Mouse (Mus musculus): ENCODE data around the gene Elmsan1. TPM values are rescaled to one million over a fixed set of nuclear protein-coding genes. Genes with fewer than 3 reads are reported as not detected.

Elmsan1 gene
- polyA plus RNA-seq, 1 experiment from 2014 or later = 9.4 TPM

DNA sequence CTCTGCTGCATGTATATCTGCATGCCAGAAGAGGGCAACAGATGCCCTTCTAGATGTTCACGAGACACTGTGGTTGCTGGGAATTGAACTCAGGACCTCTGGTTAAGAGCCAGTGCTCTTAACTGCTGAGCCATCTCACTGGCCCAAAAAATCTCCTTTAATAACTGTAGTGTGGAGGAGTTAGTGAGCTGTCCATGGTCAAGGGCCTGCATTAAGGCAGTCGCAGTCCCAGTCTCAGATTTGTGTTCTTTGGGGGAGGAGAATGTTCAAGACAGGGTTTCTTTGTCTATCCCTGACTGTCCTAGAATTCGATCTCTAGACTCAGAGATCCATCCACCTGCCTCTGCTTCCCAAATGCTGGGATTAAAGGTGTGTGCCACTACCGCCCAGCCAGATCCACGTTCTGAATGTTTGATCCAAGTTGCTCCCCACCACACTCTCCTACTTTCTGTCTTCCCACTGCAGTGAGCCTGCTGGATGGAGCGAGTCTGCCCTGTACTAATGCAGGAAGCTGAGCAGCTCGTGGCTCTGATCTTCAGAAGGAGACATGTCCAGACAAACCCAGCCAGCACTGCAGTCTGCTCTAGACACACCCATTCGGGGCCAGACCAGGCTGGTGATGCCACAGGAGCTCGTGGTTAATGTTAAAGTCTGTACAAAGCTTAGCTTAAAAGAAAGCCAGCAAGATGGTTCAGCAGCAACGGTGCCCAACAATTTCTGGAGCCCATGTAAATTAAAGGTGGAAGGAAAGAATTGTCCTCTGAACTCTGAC is 17.5 kb upstream of the Elmsan1 start:
- H3K4me2 ChIP-seq (ENCODE audit: low read depth, low read length) = no peak overlapping the region
- no peaks in the 10 kb centered on the region for H3K4me1 ChIP-seq (ENCODE audit: control insufficient read depth, insufficient read depth, low read length)
- H3K36me3 ChIP-seq (ENCODE audit: control insufficient read depth, insufficient read depth, low read length) = no peaks in the 10 kb centered on the region
- 0 out of 2 replicates have a peak overlapping the region, but pooled peaks have one; percentile 49 for H3K27ac ChIP-seq (ENCODE audit: low read length)
- H3K27me3 ChIP-seq (ENCODE audit: control insufficient read depth, insufficient read depth, low read length) = no peaks in the 10 kb centered on the region
- no peak overlapping the region for H3K4me3 ChIP-seq (replicated peaks; ENCODE audit: low read length)
- H3K9me3 ChIP-seq (replicated peaks; ENCODE audit: control insufficient read depth, low read length) = no peaks in the 10 kb centered on the region
- 71% methylated on average over 10 of the region's 10 CpGs for WGBS
- no peak overlapping the region for H3K9ac ChIP-seq (ENCODE audit: low read length)
- no peak for ATAC-seq (ENCODE audit: insufficient read depth, low FRiP score)

DNA sequence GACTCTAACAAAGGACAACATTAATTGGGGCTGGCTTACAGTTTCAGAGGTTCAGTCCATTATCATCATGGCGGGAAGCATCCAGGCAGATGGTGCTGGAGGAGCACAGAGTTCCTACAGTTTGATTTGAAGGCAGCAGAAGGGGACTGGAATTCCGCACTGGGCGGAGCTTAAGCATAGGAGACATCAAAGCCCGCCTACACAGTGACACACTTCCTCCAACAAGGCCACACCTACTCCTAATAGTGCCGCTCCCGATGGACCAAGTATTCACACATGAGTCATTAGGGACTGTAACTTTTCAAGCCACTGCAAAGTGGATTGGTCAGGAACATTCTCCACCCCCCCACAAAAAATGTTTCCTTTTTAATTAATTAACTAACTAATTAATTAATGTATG is 16.9 kb upstream of the Elmsan1 start:
- WGBS = 89% methylated on average over 6 of the region's 6 CpGs
- no peak overlapping the region for H3K27ac ChIP-seq (ENCODE audit: low read length)
- no peak overlapping the region for H3K4me3 ChIP-seq (replicated peaks; ENCODE audit: low read length)
- H3K9me3 ChIP-seq (replicated peaks; ENCODE audit: control insufficient read depth, low read length) = no peaks in the 10 kb centered on the region
- H3K36me3 ChIP-seq (ENCODE audit: control insufficient read depth, insufficient read depth, low read length) = no peaks in the 10 kb centered on the region
- H3K9ac ChIP-seq (ENCODE audit: low read length) = no peak overlapping the region
- no peaks in the 10 kb centered on the region for H3K27me3 ChIP-seq (ENCODE audit: control insufficient read depth, insufficient read depth, low read length)
- no peaks in the 10 kb centered on the region for H3K4me1 ChIP-seq (ENCODE audit: control insufficient read depth, insufficient read depth, low read length)
- no peak for ATAC-seq (ENCODE audit: insufficient read depth, low FRiP score)
- H3K4me2 ChIP-seq (ENCODE audit: low read depth, low read length) = no peak overlapping the region

DNA sequence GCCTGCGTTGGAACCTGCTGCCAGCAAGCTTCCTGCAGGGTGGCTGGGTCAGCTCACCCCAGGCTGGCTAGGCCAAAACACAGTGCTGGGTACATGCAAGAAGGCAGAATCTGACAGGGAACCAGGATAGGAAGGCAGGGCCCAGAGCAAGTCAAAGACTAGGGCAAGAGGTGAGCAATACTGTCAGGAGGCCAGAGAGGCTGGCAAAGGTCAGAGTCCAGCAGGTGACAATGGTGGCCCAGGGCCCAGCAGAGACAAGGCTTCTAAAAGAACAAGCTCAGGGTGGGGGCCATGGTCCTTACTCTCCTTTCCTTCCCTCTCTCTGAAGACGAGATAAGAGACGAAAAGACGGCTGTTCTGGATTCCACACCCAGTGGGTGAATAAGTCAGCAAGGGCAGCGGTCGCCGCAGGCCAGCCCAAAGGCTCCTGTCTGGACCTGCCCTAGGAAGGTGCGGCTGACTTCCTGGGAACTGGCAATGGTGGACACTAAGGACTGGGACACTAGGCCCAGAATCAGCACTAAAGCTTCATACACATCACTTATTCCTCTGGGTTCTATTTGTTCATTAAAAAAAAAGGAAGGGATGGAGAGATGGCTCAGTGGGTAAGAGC is 14.9 kb upstream of the Elmsan1 start:
- H3K9me3 ChIP-seq (replicated peaks; ENCODE audit: control insufficient read depth, low read length) = no peaks in the 10 kb centered on the region
- H3K27ac ChIP-seq (ENCODE audit: low read length) = peak overlapping the region; percentile 35; the same call in 1 of the 2 replicates
- ATAC-seq (ENCODE audit: insufficient read depth, low FRiP score) = peak; percentile 47; the same call in 1 of the 2 replicates
- WGBS = 65% methylated on average over 8 of the region's 8 CpGs
- H3K4me1 ChIP-seq (ENCODE audit: control insufficient read depth, insufficient read depth, low read length) = no peaks in the 10 kb centered on the region
- no peak overlapping the region for H3K9ac ChIP-seq (ENCODE audit: low read length)
- H3K27me3 ChIP-seq (ENCODE audit: control insufficient read depth, insufficient read depth, low read length) = no peaks in the 10 kb centered on the region
- H3K4me3 ChIP-seq (replicated peaks; ENCODE audit: low read length) = no peak overlapping the region
- no peak overlapping the region for H3K4me2 ChIP-seq (ENCODE audit: low read depth, low read length)
- H3K36me3 ChIP-seq (ENCODE audit: control insufficient read depth, insufficient read depth, low read length) = no peaks in the 10 kb centered on the region

DNA sequence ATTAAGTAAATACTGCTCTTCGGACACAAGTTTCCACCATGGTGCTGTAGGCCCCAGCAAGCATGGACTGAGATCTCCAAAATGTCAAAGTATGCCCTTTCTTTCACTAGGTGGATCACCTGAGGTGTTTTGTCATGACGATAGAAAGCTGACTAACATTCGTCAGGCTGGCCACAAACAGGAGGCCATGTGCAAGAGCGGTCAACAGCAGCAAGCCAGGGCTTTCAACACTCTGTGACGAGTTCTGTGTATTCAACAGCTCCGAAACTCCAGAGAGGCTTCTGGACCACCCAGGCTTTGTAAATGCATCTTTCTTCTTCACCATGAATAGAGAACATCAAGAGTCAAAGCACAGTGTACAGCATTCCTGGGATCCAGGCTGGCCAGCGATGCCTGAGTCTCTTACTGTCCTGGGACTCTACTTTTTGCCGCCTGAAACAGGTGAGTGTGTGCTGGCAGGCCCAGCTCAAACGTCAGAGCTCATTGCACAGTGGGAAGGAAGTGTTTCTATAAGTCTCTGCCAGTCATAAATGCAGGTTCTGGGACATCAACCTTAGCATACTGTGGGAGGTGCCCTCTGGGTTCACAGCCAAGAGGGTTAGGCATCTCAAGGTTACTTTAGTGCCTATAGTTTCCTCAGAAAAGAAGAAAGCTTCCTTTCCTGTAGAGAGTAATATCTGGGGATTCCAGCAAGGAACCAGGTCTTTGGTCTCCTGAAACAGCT is 7.6 kb upstream of the Elmsan1 start:
- H3K4me3 ChIP-seq (replicated peaks; ENCODE audit: low read length) = no peak overlapping the region
- no peaks in the 10 kb centered on the region for H3K27me3 ChIP-seq (ENCODE audit: control insufficient read depth, insufficient read depth, low read length)
- H3K9ac ChIP-seq (ENCODE audit: low read length) = no peak overlapping the region
- peaks cover 12% of the 10 kb centered on the region for H3K4me1 ChIP-seq (ENCODE audit: control insufficient read depth, insufficient read depth, low read length)
- no peaks in the 10 kb centered on the region for H3K36me3 ChIP-seq (ENCODE audit: control insufficient read depth, insufficient read depth, low read length)
- ATAC-seq (ENCODE audit: insufficient read depth, low FRiP score) = no peak
- WGBS = 75% methylated on average over 9 of the region's 9 CpGs
- H3K27ac ChIP-seq (ENCODE audit: low read length) = no peak overlapping the region
- no peaks in the 10 kb centered on the region for H3K9me3 ChIP-seq (replicated peaks; ENCODE audit: control insufficient read depth, low read length)
- no peak overlapping the region for H3K4me2 ChIP-seq (ENCODE audit: low read depth, low read length)

DNA sequence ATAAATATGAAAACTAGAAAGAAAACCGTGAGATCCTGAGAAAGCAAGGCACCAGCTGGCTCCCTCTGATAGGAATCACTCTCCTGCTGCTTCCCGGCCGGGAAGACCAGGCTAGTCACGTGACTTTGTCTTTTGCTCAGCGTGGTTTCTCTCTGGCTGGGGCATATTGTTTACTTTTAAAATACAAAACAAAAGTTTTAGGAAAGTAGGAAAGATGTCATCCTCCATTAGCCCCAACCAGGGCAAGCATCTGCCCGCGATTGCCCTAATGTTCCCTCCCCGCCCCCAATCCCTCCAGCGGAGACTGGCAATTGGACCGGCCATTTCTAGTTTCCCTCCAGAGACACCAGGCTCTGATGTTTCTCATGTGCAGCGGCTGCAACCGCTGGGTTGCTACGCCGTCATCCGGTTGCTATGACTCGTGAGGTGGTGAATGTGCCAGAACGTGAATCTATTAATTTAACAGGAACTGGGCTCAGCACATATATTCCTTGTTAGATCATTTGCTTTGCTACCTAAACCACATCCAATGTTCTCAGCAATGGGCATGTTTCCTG is 3.8 kb upstream of the Elmsan1 start:
- 3% methylated on average over 17 of the region's 17 CpGs for WGBS
- ATAC-seq (ENCODE audit: insufficient read depth, low FRiP score) = no peak
- no peaks in the 10 kb centered on the region for H3K27me3 ChIP-seq (ENCODE audit: control insufficient read depth, insufficient read depth, low read length)
- H3K9me3 ChIP-seq (replicated peaks; ENCODE audit: control insufficient read depth, low read length) = no peaks in the 10 kb centered on the region
- H3K27ac ChIP-seq (ENCODE audit: low read length) = peak overlapping the region; percentile 22; the same call in 1 of the 2 replicates
- peaks cover 13% of the 10 kb centered on the region for H3K4me1 ChIP-seq (ENCODE audit: control insufficient read depth, insufficient read depth, low read length)
- peak overlapping the region; percentile 45 for H3K4me3 ChIP-seq (replicated peaks; ENCODE audit: low read length)
- H3K36me3 ChIP-seq (ENCODE audit: control insufficient read depth, insufficient read depth, low read length) = no peaks in the 10 kb centered on the region
- peak overlapping the region; percentile 66 for H3K9ac ChIP-seq (ENCODE audit: low read length)
- peak overlapping the region; percentile 63 for H3K4me2 ChIP-seq (ENCODE audit: low read depth, low read length)

DNA sequence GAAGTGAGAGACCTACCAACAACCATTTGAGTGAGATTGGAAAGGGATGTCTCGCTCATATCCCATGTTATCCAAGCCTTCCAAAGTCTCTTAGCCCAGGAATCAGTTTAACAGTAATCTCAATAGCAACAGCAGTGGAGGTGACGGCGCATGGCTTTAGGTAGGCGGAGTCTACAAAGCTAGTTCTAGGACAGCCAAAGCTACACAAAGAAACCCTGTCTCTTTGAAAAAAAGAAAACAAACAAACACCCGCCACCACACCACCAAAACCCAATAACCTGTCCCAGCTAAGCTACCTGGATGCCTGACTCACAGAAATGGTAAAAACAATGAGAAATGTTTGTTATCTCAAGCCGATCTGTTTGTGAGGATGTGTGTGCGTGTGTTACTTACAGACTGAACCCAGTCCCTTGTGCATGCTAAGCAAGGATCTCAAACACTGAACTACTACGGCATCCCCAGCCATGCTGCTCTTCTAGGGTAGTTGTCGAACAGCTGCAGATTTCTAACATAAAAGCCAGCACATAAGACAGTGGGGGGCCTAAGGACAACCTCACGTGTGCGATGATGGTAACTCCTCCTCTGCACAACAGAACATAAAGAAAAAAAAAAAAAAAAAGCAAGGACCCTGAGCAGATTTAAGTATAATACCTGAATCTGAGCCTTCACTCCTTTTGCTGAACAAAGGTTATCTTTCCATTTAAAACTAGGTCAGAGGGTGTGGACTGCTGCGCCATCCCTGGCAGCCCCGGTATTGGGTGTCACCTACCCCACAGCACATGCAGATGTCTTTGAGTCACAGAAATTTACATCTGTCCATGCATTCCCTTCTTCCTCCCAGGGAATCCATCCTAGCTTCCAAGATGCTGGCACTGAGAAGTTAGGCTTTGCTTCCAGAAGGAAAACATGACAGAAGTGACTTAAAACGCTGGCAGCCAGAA is 2.5 kb upstream of the Elmsan1 start:
- Histone ChIP-seq H3K36me3 (ENCODE audit: control insufficient read depth, insufficient read depth, low read length) (no peaks in the 10 kb centered on the region), H3K27me3 (ENCODE audit: control insufficient read depth, insufficient read depth, low read length) (no peaks in the 10 kb centered on the region), H3K27ac (ENCODE audit: low read length) (no peak overlapping the region), H3K4me3 (replicated peaks; ENCODE audit: low read length) (no peak overlapping the region), H3K9me3 (replicated peaks; ENCODE audit: control insufficient read depth, low read length) (no peaks in the 10 kb centered on the region), H3K4me2 (ENCODE audit: low read depth, low read length) (no peak overlapping the region), H3K4me1 (ENCODE audit: control insufficient read depth, insufficient read depth, low read length) (peaks cover 25% of the 10 kb centered on the region), H3K9ac (ENCODE audit: low read length) (no peak overlapping the region)
- WGBS = 80% methylated on average over 14 of the region's 14 CpGs
- no peak for ATAC-seq (ENCODE audit: insufficient read depth, low FRiP score)

DNA sequence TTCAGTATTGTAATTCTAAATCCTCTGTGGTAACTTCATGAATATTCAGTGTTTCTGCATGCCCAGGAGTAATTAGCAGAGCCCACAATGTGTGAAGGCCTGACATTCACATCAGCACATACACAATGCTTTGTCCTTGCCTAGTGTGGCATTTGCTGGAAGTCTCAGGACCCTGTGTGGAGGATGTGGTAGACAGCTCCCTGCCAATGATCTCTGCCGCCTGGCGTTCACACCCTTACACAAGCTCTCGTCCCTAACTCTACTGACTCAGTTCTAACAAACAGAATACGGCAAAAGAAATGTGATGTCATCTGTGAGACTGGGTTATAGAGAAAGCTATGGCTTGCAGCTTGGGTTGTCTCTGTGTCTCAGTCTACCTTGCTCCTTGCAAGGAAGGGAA is 1.8 kb upstream of the Elmsan1 start:
- Histone ChIP-seq H3K9ac (ENCODE audit: low read length) (no peak overlapping the region), H3K9me3 (replicated peaks; ENCODE audit: control insufficient read depth, low read length) (no peaks in the 10 kb centered on the region), H3K36me3 (ENCODE audit: control insufficient read depth, insufficient read depth, low read length) (no peaks in the 10 kb centered on the region), H3K4me2 (ENCODE audit: low read depth, low read length) (no peak overlapping the region), H3K4me3 (replicated peaks; ENCODE audit: low read length) (no peak overlapping the region), H3K27me3 (ENCODE audit: control insufficient read depth, insufficient read depth, low read length) (no peaks in the 10 kb centered on the region), H3K4me1 (ENCODE audit: control insufficient read depth, insufficient read depth, low read length) (peaks cover 31% of the 10 kb centered on the region), H3K27ac (ENCODE audit: low read length) (no peak overlapping the region)
- 79% methylated on average over 4 of the region's 4 CpGs for WGBS
- ATAC-seq (ENCODE audit: insufficient read depth, low FRiP score) = no peak

DNA sequence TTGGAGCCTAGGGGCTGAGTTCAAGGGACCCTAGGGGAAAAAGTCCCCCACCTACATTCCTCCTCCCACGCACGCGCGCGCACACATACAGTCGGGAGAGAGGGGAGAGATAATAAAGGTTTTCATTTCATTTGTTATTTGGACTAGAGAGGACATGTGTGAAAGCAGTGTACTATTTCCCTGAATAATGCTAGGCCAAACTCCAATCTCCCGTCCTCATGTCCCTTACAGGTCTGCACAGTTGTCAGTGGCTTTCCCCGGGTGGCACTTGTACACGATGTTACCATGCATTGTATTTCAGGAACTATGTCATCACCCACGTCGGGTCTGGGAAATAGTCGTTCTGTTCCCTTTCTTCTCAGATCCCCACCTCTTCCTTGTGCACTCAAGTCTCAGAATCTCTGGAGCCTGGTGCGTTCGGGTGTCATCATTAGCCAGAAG is 460 bp upstream of the Elmsan1 start:
- H3K4me3 ChIP-seq (replicated peaks; ENCODE audit: low read length) = peak overlapping the region; percentile 70
- H3K4me1 ChIP-seq (ENCODE audit: control insufficient read depth, insufficient read depth, low read length) = peaks cover 39% of the 10 kb centered on the region
- H3K27me3 ChIP-seq (ENCODE audit: control insufficient read depth, insufficient read depth, low read length) = no peaks in the 10 kb centered on the region
- H3K4me2 ChIP-seq (ENCODE audit: low read depth, low read length) = peak overlapping the region; percentile 81
- peak; percentile 2; the same call in 1 of the 2 replicates for ATAC-seq (ENCODE audit: insufficient read depth, low FRiP score)
- H3K9me3 ChIP-seq (replicated peaks; ENCODE audit: control insufficient read depth, low read length) = no peaks in the 10 kb centered on the region
- WGBS = 8% methylated on average over 14 of the region's 14 CpGs
- no peaks in the 10 kb centered on the region for H3K36me3 ChIP-seq (ENCODE audit: control insufficient read depth, insufficient read depth, low read length)
- H3K27ac ChIP-seq (ENCODE audit: low read length) = peak overlapping the region; percentile 98
- peak overlapping the region; percentile 92 for H3K9ac ChIP-seq (ENCODE audit: low read length)

Measured in stomach, embryonic 16.5 days (tissue).